Mouse (Mus musculus): ENCODE measurements around the gene Armc9. TPM values are rescaled to one million over a fixed set of nuclear protein-coding genes. Genes with fewer than 3 reads are reported as not detected.

The Armc9 gene
- polyA plus RNA-seq, 1 experiment from 2014 or later = 10.6 TPM

GRCm38 (mm10) chr1:86233808-86234207 lies 79.2 kb downstream of the Armc9 start:
- no peaks in the 10 kb centered on the region for H3K9me3 ChIP-seq (ENCODE audit: control insufficient read depth)
- TF ChIP-seq CTCF (IDR thresholded peaks at IDR 0.05; ENCODE audit: low read depth) = no peak
- H3K9ac ChIP-seq (ENCODE audit: low read depth, low read length) = no peak overlapping the region
- no peak overlapping the region for H3K27ac ChIP-seq (ENCODE audit: low read depth, low read length)
- H3K4me2 ChIP-seq (replicated peaks; ENCODE audit: low read depth) = no peak overlapping the region
- WGBS = 47% methylated on average over 4 of the region's 4 CpGs
- ATAC-seq = no peak
- no peak overlapping the region for H3K4me3 ChIP-seq (ENCODE audit: low read depth, low read length)
- H3K36me3 ChIP-seq (ENCODE audit: control insufficient read depth, insufficient read depth) = no peaks in the 10 kb centered on the region
- no peaks in the 10 kb centered on the region for H3K27me3 ChIP-seq (replicated peaks; ENCODE audit: control insufficient read depth, insufficient read depth, low read length)
- no peaks in the 10 kb centered on the region for H3K4me1 ChIP-seq (replicated peaks; ENCODE audit: control insufficient read depth, insufficient read depth, low read length)

GRCm38 (mm10) chr1:86235118-86235517 lies 80.5 kb downstream of the Armc9 start:
- WGBS = 81% methylated on average over 10 of the region's 10 CpGs
- Histone ChIP-seq H3K9ac (ENCODE audit: low read depth, low read length) (no peak overlapping the region), H3K27me3 (replicated peaks; ENCODE audit: control insufficient read depth, insufficient read depth, low read length) (no peaks in the 10 kb centered on the region), H3K36me3 (ENCODE audit: control insufficient read depth, insufficient read depth) (no peaks in the 10 kb centered on the region), H3K9me3 (ENCODE audit: control insufficient read depth) (no peaks in the 10 kb centered on the region), H3K4me1 (replicated peaks; ENCODE audit: control insufficient read depth, insufficient read depth, low read length) (no peaks in the 10 kb centered on the region), H3K4me3 (ENCODE audit: low read depth, low read length) (no peak overlapping the region), H3K4me2 (replicated peaks; ENCODE audit: low read depth) (no peak overlapping the region), H3K27ac (ENCODE audit: low read depth, low read length) (no peak overlapping the region)
- no peak for ATAC-seq
- no peak for TF ChIP-seq CTCF (IDR thresholded peaks at IDR 0.05; ENCODE audit: low read depth)

- no peak overlapping the region for H3K9ac ChIP-seq (ENCODE audit: low read depth, low read length)
- H3K27ac ChIP-seq (ENCODE audit: low read depth, low read length) = no peak overlapping the region
- H3K4me2 ChIP-seq (replicated peaks; ENCODE audit: low read depth) = no peak overlapping the region
- H3K36me3 ChIP-seq (ENCODE audit: control insufficient read depth, insufficient read depth) = no peaks in the 10 kb centered on the region
- ATAC-seq = no peak
- 89% methylated on average over 10 of the region's 10 CpGs for WGBS
- no peaks in the 10 kb centered on the region for H3K27me3 ChIP-seq (replicated peaks; ENCODE audit: control insufficient read depth, insufficient read depth, low read length)
- TF ChIP-seq CTCF (IDR thresholded peaks at IDR 0.05; ENCODE audit: low read depth) = no peak
- H3K4me1 ChIP-seq (replicated peaks; ENCODE audit: control insufficient read depth, insufficient read depth, low read length) = no peaks in the 10 kb centered on the region
- no peaks in the 10 kb centered on the region for H3K9me3 ChIP-seq (ENCODE audit: control insufficient read depth)
- no peak overlapping the region for H3K4me3 ChIP-seq (ENCODE audit: low read depth, low read length)
Observed at GRCm38 (mm10) chr1:86236442-86236841, 81.9 kb downstream of the Armc9 start.

GRCm38 (mm10) chr1:86239010-86239409 lies 84.4 kb downstream of the Armc9 start:
- Histone ChIP-seq H3K4me1 (replicated peaks; ENCODE audit: control insufficient read depth, insufficient read depth, low read length) (no peaks in the 10 kb centered on the region), H3K4me2 (replicated peaks; ENCODE audit: low read depth) (no peak overlapping the region), H3K27ac (ENCODE audit: low read depth, low read length) (no peak overlapping the region), H3K36me3 (ENCODE audit: control insufficient read depth, insufficient read depth) (no peaks in the 10 kb centered on the region), H3K27me3 (replicated peaks; ENCODE audit: control insufficient read depth, insufficient read depth, low read length) (no peaks in the 10 kb centered on the region), H3K9me3 (ENCODE audit: control insufficient read depth) (no peaks in the 10 kb centered on the region), H3K9ac (ENCODE audit: low read depth, low read length) (no peak overlapping the region), H3K4me3 (ENCODE audit: low read depth, low read length) (no peak overlapping the region)
- 78% methylated on average over 8 of the region's 8 CpGs for WGBS
- TF ChIP-seq CTCF (IDR thresholded peaks at IDR 0.05; ENCODE audit: low read depth) = no peak
- ATAC-seq = no peak

GRCm38 (mm10) chr1:86239871-86240270 lies 85.3 kb downstream of the Armc9 start:
- no peak for ATAC-seq
- H3K4me3 ChIP-seq (ENCODE audit: low read depth, low read length) = no peak overlapping the region
- H3K9me3 ChIP-seq (ENCODE audit: control insufficient read depth) = no peaks in the 10 kb centered on the region
- no peak overlapping the region for H3K27ac ChIP-seq (ENCODE audit: low read depth, low read length)
- H3K4me1 ChIP-seq (replicated peaks; ENCODE audit: control insufficient read depth, insufficient read depth, low read length) = no peaks in the 10 kb centered on the region
- no peak overlapping the region for H3K9ac ChIP-seq (ENCODE audit: low read depth, low read length)
- H3K27me3 ChIP-seq (replicated peaks; ENCODE audit: control insufficient read depth, insufficient read depth, low read length) = no peaks in the 10 kb centered on the region
- 89% methylated on average over 6 of the region's 6 CpGs for WGBS
- no peak overlapping the region for H3K4me2 ChIP-seq (replicated peaks; ENCODE audit: low read depth)
- peaks cover 4% of the 10 kb centered on the region; the same call in 1 of the 2 replicates for H3K36me3 ChIP-seq (ENCODE audit: control insufficient read depth, insufficient read depth)
- TF ChIP-seq CTCF (IDR thresholded peaks at IDR 0.05; ENCODE audit: low read depth) = no peak

DNA sequence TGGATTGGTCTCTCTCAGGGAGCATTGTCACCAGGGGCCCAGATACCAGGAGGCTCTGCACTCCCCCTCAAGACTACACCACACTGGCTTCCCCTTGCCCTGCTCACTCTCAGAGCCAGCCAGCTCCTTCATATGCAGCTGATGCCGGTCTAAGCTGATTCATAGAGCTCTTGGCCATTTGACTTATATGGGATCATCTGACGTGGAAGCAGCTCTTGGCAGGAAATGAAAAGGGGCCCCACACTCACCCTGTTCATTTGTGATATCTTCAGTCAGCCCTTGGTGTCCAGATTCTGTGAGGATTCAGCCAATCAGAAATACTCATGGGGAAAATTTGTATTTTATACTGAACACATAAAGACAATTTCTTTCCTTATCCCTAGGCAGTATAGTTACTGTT lies 86.4 kb downstream of the Armc9 start:
- no peak for ATAC-seq
- H3K9me3 ChIP-seq (ENCODE audit: control insufficient read depth) = no peaks in the 10 kb centered on the region

DNA sequence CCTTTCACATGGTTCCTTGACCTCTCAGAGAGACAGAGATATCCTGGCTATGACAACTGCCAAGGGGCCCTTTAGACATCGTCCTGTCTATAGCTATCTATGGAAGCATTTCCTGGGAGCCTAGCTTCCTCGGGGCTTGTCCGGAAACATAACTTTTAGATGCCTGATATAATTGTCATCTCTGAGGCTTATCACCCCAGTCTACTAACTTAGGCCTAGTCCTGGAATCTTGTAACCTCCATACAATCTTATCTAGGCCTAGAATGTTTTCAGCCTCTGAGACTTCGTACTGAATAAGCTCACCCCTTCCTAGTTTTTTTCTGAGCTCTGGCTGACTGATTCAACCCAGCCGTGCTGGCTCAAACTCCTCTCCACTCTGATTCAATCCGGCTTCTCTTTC lies 88.9 kb downstream of the Armc9 start:
- Histone ChIP-seq H3K4me2 (replicated peaks; ENCODE audit: low read depth) (no peak overlapping the region), H3K9ac (ENCODE audit: low read depth, low read length) (no peak overlapping the region), H3K4me3 (ENCODE audit: low read depth, low read length) (no peak overlapping the region), H3K36me3 (ENCODE audit: control insufficient read depth, insufficient read depth) (peaks cover 6% of the 10 kb centered on the region; the same call in 1 of the 2 replicates), H3K4me1 (replicated peaks; ENCODE audit: control insufficient read depth, insufficient read depth, low read length) (no peaks in the 10 kb centered on the region), H3K27ac (ENCODE audit: low read depth, low read length) (no peak overlapping the region), H3K9me3 (ENCODE audit: control insufficient read depth) (no peaks in the 10 kb centered on the region), H3K27me3 (replicated peaks; ENCODE audit: control insufficient read depth, insufficient read depth, low read length) (no peaks in the 10 kb centered on the region)
- ATAC-seq = no peak
- 64% methylated on average over 6 of the region's 6 CpGs for WGBS
- TF ChIP-seq CTCF (IDR thresholded peaks at IDR 0.05; ENCODE audit: low read depth) = no peak

More for the DNA sequence above, 86.4 kb downstream of the Armc9 start:
- H3K9ac ChIP-seq (ENCODE audit: low read depth, low read length) = no peak overlapping the region
- H3K36me3 ChIP-seq (ENCODE audit: control insufficient read depth, insufficient read depth) = peaks cover 6% of the 10 kb centered on the region; the same call in 1 of the 2 replicates
- no peak overlapping the region for H3K4me2 ChIP-seq (replicated peaks; ENCODE audit: low read depth)
- no peaks in the 10 kb centered on the region for H3K27me3 ChIP-seq (replicated peaks; ENCODE audit: control insufficient read depth, insufficient read depth, low read length)
- H3K4me3 ChIP-seq (ENCODE audit: low read depth, low read length) = no peak overlapping the region
- no peak for TF ChIP-seq CTCF (IDR thresholded peaks at IDR 0.05; ENCODE audit: low read depth)
- no peak overlapping the region; the same call in 1 of the 2 replicates for H3K27ac ChIP-seq (ENCODE audit: low read depth, low read length)
- WGBS = 32% methylated on average over 2 of the region's 2 CpGs
- no peaks in the 10 kb centered on the region for H3K4me1 ChIP-seq (replicated peaks; ENCODE audit: control insufficient read depth, insufficient read depth, low read length)
